Mouse (Mus musculus) embryonic fibroblast, embryonic 13.5 days (primary cell): ENCODE measurements around the gene Ptprt. TPM values are rescaled to one million over a fixed set of nuclear protein-coding genes. Genes with fewer than 3 reads are reported as not detected.

Experiments
- H3K27ac ChIP-seq: 2 replicates; pipeline ENCODE4 v1.5.1; 2012; ENCODE audit warnings: low read length, control low read depth, inconsistent platforms; ENCODE audit not compliant: insufficient read depth
- H3K4me1 ChIP-seq: 2 replicates; pipeline ENCODE4 v1.6.1; 2011; ENCODE audit warnings: low read length; ENCODE audit not compliant: control insufficient read depth, insufficient read depth
- H3K4me3 ChIP-seq: 2 replicates; pipeline ENCODE4 v1.5.1; 2011; ENCODE audit warnings: mild to moderate bottlenecking, control low read depth, low read length; ENCODE audit not compliant: insufficient read depth
- CTCF ChIP-seq: IDR thresholded peaks from 2 replicates; pipeline ENCODE4 v1.5.1; 2011; ENCODE audit warnings: mild to moderate bottlenecking, control low read depth, low read length, moderate library complexity, borderline replicate concordance; ENCODE audit not compliant: insufficient read depth
- POLR2A ChIP-seq: IDR thresholded peaks from 2 replicates; pipeline ENCODE4 v1.6.1; 2011; ENCODE audit warnings: low read depth, mild to moderate bottlenecking, control low read depth, low read length, moderate library complexity
- polyA plus RNA-seq: library from polyadenylated mRNA; stranded (reverse); fragments of >200 nt; gene quantifications from 2 replicates; pipeline ENCODE4 v1.2.4, GENCODE M21; 2011; ENCODE audit warnings: low read depth; ENCODE audit not compliant: missing spikeins, insufficient read length

The Ptprt gene
- polyA plus RNA-seq, 1 experiment = 0.44 TPM

DNA sequence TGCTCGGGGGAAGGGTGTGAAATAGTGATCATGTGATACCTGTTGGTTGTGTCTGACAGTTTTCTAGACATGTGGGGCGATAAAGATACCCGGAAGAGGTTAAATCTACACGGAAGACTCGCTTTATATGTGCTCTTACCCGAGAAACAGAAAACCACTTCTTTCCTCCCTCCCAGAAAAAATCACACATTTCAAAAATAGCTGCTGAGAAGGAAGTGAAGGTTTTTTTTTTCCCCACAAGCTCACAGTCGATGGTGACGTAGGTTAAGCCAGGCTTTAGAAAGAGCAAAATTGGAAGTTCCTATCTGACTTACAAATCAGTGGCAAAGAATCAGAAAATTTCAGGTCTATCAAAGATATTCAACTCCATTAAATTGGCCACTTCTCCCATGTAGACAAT lies 965.1 kb downstream of the Ptprt start:
- Histone ChIP-seq H3K27ac (no peak overlapping the region), H3K4me1 (no peaks in the 10 kb centered on the region), H3K4me3 (no peak overlapping the region)
- TF ChIP-seq POLR2A (no peak), CTCF (no peak)

DNA sequence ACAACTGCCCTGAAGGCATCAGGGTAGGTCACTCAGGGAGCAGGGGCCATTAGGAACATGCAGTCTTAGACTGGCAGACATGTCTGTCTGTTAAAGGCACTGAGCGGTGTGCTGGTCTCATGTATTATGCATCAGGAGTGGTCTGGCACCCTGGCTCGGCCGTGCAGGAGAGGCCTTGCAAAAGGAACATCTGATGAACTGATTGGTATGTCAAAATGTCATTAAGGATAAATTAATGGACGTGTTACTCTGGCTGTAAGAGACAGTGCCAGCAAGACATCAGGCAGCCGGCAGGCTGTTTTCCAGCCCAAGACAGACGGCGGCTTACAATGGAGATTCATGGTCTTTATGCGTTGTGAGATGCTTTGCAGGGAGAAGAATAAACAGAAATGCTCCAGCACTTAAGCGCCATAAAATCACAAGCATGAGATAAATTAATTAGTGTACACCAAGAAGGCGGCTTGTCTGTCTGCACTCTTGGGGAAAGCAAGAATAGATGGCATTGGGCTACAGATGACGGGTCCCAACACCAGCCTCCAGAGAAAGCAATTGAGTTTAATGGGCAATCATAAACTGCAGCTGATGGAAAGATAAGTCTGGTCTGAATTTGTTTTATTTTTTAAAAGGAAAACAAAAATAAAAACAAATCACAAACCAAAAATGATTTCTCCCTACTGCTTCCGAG lies 992.5 kb downstream of the Ptprt start:
- Histone ChIP-seq H3K27ac (no peak overlapping the region), H3K4me3 (no peak overlapping the region), H3K4me1 (no peaks in the 10 kb centered on the region)
- TF ChIP-seq CTCF = no peak
- no peak for TF ChIP-seq POLR2A

- H3K4me1 ChIP-seq = no peaks in the 10 kb centered on the region
- no peak overlapping the region for H3K4me3 ChIP-seq
- no peak overlapping the region for H3K27ac ChIP-seq
- TF ChIP-seq CTCF (no peak), POLR2A (no peak)
These were observed 999.0 kb downstream of the Ptprt start for GRCm38 (mm10) chr2:161661912-161662311.

- no peak for TF ChIP-seq CTCF
- TF ChIP-seq POLR2A = no peak
- Histone ChIP-seq H3K4me1 (no peaks in the 10 kb centered on the region), H3K27ac (no peak overlapping the region), H3K4me3 (no peak overlapping the region)
These were observed 1000.1 kb downstream of the Ptprt start for GRCm38 (mm10) chr2:161660827-161661226.

GRCm38 (mm10) chr2:161657046-161657445 lies 1003.9 kb downstream of the Ptprt start:
- Histone ChIP-seq H3K27ac (no peak overlapping the region), H3K4me1 (no peaks in the 10 kb centered on the region), H3K4me3 (no peak overlapping the region)
- TF ChIP-seq POLR2A = no peak
- no peak for TF ChIP-seq CTCF

GRCm38 (mm10) chr2:161656632-161657031 lies 1004.3 kb downstream of the Ptprt start:
- Histone ChIP-seq H3K27ac (no peak overlapping the region), H3K4me3 (no peak overlapping the region)
- TF ChIP-seq POLR2A = no peak
- TF ChIP-seq CTCF = no peak

DNA sequence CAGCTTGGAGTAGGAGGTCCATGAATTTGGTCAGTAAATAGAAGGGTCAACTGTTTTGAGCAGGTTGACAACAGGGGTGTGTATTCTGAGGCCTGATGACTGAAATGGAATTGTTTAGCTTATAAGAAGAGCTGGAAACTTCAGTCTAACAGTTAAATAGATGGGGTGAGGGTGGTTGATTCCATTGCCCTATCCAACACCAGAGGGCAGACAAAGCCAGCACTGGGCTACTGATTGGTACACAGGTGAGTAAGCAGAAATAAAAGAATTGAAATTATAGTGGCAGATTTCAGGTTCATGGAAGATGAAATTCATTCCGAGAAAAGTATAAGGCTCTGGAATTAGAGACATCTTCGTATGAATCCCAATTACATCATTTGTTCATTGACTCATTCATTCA lies 1020.1 kb downstream of the Ptprt start:
- Histone ChIP-seq H3K4me3 (no peak overlapping the region), H3K4me1 (no peaks in the 10 kb centered on the region), H3K27ac (no peak overlapping the region)
- TF ChIP-seq POLR2A (no peak), CTCF (no peak)

More at GRCm38 (mm10) chr2:161656632-161657031, 1004.3 kb downstream of the Ptprt start:
- H3K4me1 ChIP-seq = no peaks in the 10 kb centered on the region

DNA sequence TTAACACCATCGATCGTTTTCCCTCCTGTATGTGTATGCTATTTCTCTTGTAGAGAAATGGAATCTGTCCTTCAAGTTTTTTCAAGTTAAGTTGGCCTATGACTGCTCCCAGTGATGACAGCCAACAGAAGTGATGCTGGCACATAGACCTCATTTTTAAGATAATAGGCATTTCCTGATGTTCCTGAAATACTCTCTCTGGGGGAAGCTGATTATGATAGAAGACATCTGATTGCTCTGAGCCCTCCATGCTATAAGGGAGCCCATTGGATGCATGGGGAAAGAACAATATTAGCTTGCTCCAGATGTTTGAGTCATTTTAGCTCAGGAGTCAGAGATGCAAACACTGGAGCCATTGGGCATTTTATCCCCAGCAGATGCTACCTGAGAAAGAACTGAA lies 1026.9 kb downstream of the Ptprt start:
- no peaks in the 10 kb centered on the region for H3K4me1 ChIP-seq
- TF ChIP-seq POLR2A (no peak), CTCF (no peak)
- no peak overlapping the region for H3K27ac ChIP-seq
- no peak overlapping the region for H3K4me3 ChIP-seq

- TF ChIP-seq CTCF = no peak
- TF ChIP-seq POLR2A = no peak
- no peaks in the 10 kb centered on the region for H3K4me1 ChIP-seq
- no peak overlapping the region for H3K27ac ChIP-seq
- no peak overlapping the region for H3K4me3 ChIP-seq
These were observed 1035.1 kb downstream of the Ptprt start for GRCm38 (mm10) chr2:161625896-161626295.

DNA sequence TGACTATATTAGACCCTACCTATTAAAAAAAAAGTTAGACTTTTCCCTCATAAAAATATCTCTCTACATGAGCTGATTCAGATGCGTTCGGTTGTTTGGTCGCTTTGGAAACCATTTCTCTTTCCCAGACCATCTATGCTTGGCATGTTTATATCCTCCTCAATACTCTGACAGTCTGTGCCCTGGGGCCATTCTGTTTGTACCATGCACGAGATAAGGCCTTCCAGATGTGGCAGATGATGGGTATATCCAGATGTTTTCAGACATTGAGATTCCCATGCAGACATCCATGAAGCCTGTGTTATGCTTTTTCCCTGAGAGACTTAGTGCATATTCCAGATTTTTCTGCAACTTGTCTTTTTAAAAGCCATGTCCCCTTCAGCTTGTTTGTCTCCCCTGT lies 1052.5 kb downstream of the Ptprt start:
- TF ChIP-seq POLR2A (no peak), CTCF (no peak)
- Histone ChIP-seq H3K4me1 (no peaks in the 10 kb centered on the region), H3K4me3 (no peak overlapping the region), H3K27ac (no peak overlapping the region)
